Mouse (Mus musculus) heart, postnatal 25 days (tissue): ENCODE results near the gene Gm10188. TPM values are rescaled to one million over a fixed set of nuclear protein-coding genes. Genes with fewer than 3 reads are reported as not detected.

Experiments used
- DNase-seq: peaks from one replicate; pipeline ENCODE4 v3.0.0; 2022; ENCODE audit warnings: low spot score
- intact Hi-C: fragments of 180-260 bp; cut with DNase I; formaldehyde crosslinking; loops from one replicate; pipeline ENCODE4 v1.15.1; 2025
- microRNA-seq: library from miRNA; unstranded; fragments of <30 nt; microRNA quantifications from one replicate; pipeline ENCODE4 v1.2.0, GENCODE M21; 2022
- total RNA-seq, 2 experiments: library from RNA; stranded (reverse); gene quantifications; 2 replicates each; pipeline ENCODE4 v1.2.3; 2021

Gm10188 gene
- total RNA-seq, 2 experiments from 2014 or later, result not detected

DNA sequence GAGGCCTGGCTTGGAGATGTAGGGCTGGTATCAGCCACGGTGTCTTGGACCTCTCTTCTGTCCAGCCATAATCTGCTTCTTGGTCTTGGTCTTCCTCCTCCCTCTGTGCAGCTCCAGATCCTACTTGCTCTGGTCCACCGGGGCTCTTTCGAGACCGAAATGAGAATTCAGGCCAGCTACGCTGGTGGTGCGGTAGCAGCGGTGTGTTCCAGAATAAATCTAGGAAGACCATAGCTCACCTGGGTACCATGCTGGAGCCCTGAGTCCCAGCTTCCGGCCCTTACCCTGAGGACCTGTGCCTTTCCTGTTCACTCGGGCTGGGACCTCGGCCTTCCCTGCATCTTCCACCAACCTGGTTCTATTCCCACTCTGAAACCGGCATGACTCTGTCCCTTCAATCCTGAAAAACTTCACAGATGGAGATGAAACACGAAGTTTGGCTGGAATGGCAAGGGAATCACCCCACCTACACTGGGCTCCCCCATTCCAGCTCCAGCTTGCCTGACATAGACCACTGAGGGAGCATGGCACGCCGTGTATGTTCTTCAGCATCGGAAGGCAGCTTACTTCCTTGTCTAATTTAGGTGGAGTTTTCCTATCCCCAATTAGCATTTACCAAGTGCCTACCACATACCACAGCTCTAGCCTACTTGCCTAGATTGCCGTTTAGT is 31.0 kb downstream of the Gm10188 start:
- DNase-seq, result no peak
- intact Hi-C loops, result no loop called here

DNA sequence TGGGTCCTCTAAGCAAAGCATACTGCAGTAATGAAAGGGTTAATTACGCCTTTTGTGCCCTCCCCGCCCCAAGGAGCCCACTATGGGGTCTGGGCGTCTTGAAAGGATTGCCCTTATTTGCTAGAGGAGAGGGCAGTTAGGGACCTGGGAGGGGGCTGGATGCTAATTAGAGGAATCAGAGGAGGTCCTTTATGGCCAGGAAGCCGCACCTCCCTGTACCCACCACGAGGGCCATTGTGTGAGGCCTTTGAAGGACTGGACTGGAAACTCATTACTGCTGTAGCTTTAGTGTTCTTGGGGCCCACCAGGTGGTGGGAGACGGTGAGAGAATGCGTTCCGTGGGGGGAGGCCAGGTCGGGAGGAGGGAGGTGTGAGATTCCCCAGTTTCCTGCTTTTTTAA is 31.9 kb downstream of the Gm10188 start:
- DNase-seq, result no peak

GRCm38 (mm10) chr1:132196337-132196736 is 33.2 kb downstream of the Gm10188 start:
- intact Hi-C loops, result no loop called here
- DNase-seq, result no peak

More for the DNA sequence above, 31.9 kb downstream of the Gm10188 start:
- intact Hi-C loops, result no loop called here

DNA sequence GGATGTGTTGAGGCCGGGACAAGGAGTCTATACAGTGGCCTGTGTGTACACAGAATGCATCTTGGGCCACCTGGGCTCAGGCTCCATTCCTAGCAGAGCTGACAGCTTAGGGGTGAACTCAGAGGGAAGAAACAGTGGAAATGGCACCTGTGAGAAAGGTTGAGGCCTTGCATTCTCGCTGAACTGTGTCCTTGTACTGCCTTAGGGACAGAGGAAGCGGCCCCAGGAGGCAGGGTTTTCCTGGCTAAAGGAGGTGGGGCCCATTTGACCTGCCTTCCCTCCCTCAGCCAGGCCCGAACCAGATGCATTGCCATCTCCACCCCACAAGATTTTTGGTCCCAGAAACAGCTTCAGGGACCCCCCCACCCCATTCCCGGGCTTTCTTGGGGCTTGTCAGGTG is 33.9 kb downstream of the Gm10188 start:
- no peak for DNase-seq
- intact Hi-C loops, result no loop called here

- intact Hi-C loops, result no loop called here
Measured at GRCm38 (mm10) chr1:132195100-132195499, 34.5 kb downstream of the Gm10188 start.

GRCm38 (mm10) chr1:132194624-132195023 is 34.9 kb downstream of the Gm10188 start:
- intact Hi-C loops, result no loop called here
- DNase-seq, result no peak

More at GRCm38 (mm10) chr1:132195100-132195499, 34.5 kb downstream of the Gm10188 start:
- DNase-seq, result no peak

DNA sequence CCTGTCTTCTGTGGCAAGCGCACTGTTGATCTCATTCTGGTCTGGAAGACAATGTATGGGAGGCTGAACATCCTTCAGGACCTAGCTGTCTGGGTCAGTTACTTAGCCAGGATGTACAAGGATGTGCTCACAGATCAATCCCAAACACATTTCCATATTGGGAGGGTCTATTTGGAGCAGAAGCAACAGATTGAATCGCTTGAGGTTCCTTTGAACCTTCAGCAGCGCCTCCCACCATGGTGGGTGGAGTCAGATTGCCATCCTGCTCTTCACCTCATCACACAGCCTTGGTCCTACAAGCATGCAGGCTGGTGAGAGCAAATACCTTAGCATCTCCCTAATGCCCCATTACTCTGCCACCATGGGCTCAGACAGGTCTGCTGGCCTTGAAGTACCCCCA is 35.8 kb downstream of the Gm10188 start:
- intact Hi-C loops, result no loop called here
- no peak for DNase-seq

DNA sequence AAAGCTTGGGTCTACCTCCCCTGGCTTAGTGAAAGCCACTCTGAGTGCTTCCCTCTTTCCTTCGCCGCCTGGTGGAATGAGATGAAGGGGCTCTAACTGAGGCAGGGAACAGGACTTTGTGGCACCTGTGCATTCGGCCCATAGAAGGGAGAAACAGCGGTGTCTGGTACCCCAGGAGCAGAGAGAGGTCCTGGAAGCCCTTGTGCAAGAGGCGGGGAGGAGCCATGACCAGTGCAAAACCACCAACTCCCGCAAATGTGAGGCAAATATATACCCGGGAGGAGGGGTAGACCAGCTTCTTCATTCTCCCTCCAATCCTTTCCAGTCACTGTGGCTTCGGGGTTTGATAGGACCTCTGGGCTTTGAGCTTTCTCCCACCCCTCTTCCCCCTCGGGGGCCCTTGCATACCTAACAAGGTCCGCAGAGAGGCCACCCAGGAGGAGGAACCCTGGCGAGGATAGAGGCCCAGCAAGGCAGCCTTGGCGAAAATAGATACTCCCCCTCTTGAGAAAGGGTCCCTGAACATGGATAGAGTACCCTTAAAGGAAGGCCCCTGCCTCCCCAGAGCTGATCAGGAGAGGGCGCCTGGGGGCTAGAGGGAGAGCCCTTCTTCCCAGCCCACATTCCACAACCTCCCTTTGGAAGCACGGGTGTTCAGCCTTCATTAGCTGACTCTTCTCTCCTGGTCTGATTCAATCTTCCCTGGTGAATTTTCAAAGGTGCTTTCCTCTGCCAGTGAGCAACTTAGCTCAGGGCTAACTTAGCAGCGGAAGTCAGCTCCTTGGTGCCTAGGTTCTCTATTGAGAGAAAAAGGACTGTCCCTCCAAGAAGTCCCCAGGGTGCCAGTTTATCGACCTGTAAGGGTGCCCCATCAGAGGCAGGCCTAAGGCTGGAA is 37.5 kb downstream of the Gm10188 start:
- intact Hi-C loops, result no loop called here

GRCm38 (mm10) chr1:132191093-132191785 is 38.3 kb downstream of the Gm10188 start, which contains the start of the genes Lemd1 and AC124108.1:
TSS of gene Lemd1 (plus strand) at chr1:132191431.
TSS of gene AC124108.1 (plus strand) at chr1:132191457.
- intact Hi-C loops, result no loop called here

More for the DNA sequence above, 37.5 kb downstream of the Gm10188 start:
- no peak for DNase-seq

GRCm38 (mm10) chr1:132190621-132191092 is 38.9 kb downstream of the Gm10188 start:
- intact Hi-C loops, result no loop called here
- DNase-seq, result no peak

More at GRCm38 (mm10) chr1:132191093-132191785, 38.3 kb downstream of the Gm10188 start, which contains the start of the genes Lemd1 and AC124108.1:
- no peak for DNase-seq

DNA sequence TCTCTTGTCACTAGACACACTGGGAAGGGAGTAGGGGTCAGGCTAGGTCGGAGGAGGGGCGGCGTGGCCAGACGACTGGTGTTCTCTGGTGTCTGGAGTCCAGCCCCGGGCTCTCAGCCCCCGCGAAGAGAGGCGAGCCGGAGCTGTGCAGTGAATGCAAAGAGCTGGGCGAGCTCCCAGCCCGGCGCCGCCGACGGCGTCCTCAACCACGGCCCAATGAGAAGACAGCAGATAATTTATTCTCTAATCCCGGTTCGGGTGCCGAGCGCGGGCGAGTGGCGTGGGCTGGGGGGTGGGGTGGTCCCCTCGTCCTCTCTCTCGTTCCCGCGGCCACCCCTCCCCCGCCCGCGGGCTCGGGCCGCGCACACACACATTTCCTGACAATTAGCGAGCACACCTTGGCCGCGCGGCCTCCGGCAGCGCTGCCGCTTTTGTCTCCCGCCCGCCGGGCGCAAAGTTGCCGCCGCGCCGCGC is 39.5 kb downstream of the Gm10188 start:
- intact Hi-C loops, result no loop called here
- DNase-seq, result no peak

DNA sequence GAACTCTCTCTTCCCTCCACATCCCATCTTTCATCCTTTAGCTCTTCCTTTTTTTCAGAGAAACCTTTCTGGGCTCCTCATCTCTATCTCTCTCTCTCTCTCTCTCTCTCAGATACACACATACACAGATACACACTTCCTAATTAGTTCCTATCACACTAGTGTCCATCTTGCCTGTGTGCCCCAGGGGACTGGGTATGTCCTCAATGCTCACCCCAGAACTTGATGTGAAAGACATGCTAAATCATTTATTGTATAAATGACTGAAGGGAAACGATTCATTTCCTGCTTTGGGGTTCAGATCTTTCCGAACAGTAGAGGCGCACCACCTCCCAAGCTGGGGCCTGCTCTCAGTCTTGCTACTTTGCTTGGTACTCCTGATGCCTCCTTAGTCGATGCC is 40.3 kb downstream of the Gm10188 start:
- DNase-seq, result no peak
- intact Hi-C loops, result no loop called here

DNA sequence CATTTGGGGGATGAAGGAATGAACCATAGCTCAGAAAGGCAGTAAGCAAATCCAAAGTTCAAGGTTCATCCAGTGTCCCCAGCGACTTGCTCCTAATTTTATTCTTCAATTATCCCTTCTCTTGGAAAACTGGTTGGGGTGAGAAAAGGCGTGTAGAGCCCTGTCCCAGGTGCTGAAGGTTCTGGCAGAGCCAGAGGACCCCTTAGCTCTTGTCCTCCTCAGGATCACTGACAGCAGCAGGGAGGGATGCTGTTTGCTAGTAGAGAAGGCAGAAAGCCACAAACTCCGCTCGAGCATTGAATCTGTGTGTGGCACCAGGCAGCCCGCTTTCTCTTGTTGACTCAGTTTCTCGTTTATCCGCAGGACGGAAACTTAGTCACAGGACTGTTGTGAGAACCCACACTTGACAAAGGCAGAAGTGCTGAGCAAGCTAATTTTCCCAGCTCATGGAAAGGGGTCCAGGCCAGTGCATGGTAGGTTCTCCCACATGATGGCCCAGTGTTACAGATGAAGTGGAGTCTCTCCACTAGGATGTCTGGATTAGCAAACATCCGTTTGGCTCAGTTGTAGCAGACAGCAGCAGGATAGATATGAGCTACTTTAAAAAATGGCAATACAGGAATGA is 41.0 kb downstream of the Gm10188 start:
- intact Hi-C loops, result no loop called here
- DNase-seq, result no peak

DNA sequence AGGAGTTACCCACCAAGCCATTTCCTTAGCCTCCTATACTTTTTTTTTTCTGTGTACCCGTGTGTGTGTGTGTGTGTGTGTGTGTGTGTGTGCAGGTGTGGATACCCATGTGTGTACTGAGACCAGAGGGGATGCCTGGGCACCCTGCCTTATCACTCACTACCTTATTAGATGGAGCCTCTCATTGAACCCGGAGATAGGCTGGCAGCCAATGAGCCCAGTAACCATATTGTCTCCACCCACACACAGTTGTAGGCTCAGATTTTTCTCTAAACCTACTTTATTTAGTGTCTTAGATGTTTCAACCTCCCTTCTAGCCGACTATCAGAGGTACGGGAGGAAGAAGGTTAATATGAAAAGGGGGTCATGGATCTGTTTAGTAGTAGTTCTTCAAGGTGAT is 43.3 kb downstream of the Gm10188 start:
- no peak for DNase-seq

More for the DNA sequence above, 43.3 kb downstream of the Gm10188 start:
- intact Hi-C loops, result no loop called here

Small RNA genes within 50 kb of the gene (microRNA-seq; reads per million reads assigned to microRNA genes)
- gene Mir135b, result 0.83 reads per million

Other genes with a start within 250 kb of the Gm10188 start
- gene Elk4, start 222.2 kb downstream of the Gm10188 start, total RNA-seq, result 10 to 100 TPM; 87.2 to 87.5 TPM
- 1 to 10 TPM; 1.3 to 1.6 TPM for gene Mfsd4a, start 161.7 kb downstream of the Gm10188 start, total RNA-seq
- 10 to 100 TPM; 10.9 to 12.0 TPM for gene Cdk18, start 90.1 kb downstream of the Gm10188 start, total RNA-seq
- not detected for gene Lemd1, start 38.3 kb downstream of the Gm10188 start, total RNA-seq
- not detected for gene AC124108.1, start 38.3 kb downstream of the Gm10188 start, total RNA-seq
- 10 to 100 TPM; 22.3 to 28.8 TPM for gene Klhdc8a, start 68.9 kb upstream of the Gm10188 start, total RNA-seq
- gene Nuak2, start 86.4 kb upstream of the Gm10188 start, total RNA-seq, result 1 to 10 TPM; 4.1 to 4.3 TPM
- 10 to 100 TPM; 17.0 to 18.5 TPM for gene Tmcc2, start 161.5 kb upstream of the Gm10188 start, total RNA-seq
- 10 to 100 TPM; 17.4 TPM for gene Dstyk, start 187.8 kb upstream of the Gm10188 start, total RNA-seq
- gene Rbbp5, start 247.6 kb upstream of the Gm10188 start, total RNA-seq, result 10 to 100 TPM; 18.9 to 24.2 TPM